Mouse (Mus musculus): Measurements from ENCODE around the gene Nt5c. TPM values are rescaled to one million over a fixed set of nuclear protein-coding genes. Genes with fewer than 3 reads are reported as not detected.

Nt5c gene
- polyA plus RNA-seq, 1 experiment: 43.2 TPM

GRCm38 (mm10) chr11:115450176-115450575 is 41.5 kb downstream of the Nt5c start:
- no peak overlapping the region for H3K27ac ChIP-seq (ENCODE audit: insufficient read depth, low read length)
- TF ChIP-seq POLR2A (IDR thresholded peaks at IDR 0.05; ENCODE audit: insufficient read depth, low read length) (no peak), CTCF (IDR thresholded peaks at IDR 0.05; ENCODE audit: low read depth, low read length) (no peak), EP300 (IDR thresholded peaks at IDR 0.05; ENCODE audit: insufficient read depth, low read depth, low read length) (no peak)
- H3K9me3 ChIP-seq (replicated peaks; ENCODE audit: control insufficient read depth, insufficient read depth, low read length, poor library complexity, severe bottlenecking): no peaks in the 10 kb centered on the region
- H3K27me3 ChIP-seq (ENCODE audit: control insufficient read depth, insufficient read depth, low read length, poor library complexity, severe bottlenecking): no peaks in the 10 kb centered on the region
- no peaks in the 10 kb centered on the region for H3K4me1 ChIP-seq (ENCODE audit: control insufficient read depth, insufficient read depth, low read length)
- H3K4me3 ChIP-seq (ENCODE audit: low read depth, low read length): no peak overlapping the region
- no peak overlapping the region for H3K9ac ChIP-seq (ENCODE audit: low read depth, poor library complexity, severe bottlenecking)
- H3K36me3 ChIP-seq (ENCODE audit: control insufficient read depth, insufficient read depth, low read length, poor library complexity, severe bottlenecking): no peaks in the 10 kb centered on the region

GRCm38 (mm10) chr11:115448998-115449397 is 42.7 kb downstream of the Nt5c start:
- no peak for TF ChIP-seq EP300 (IDR thresholded peaks at IDR 0.05; ENCODE audit: insufficient read depth, low read depth, low read length)
- TF ChIP-seq POLR2A (IDR thresholded peaks at IDR 0.05; ENCODE audit: insufficient read depth, low read length): no peak
- TF ChIP-seq CTCF (IDR thresholded peaks at IDR 0.05; ENCODE audit: low read depth, low read length): no peak
- H3K9ac ChIP-seq (ENCODE audit: low read depth, poor library complexity, severe bottlenecking): no peak overlapping the region
- no peaks in the 10 kb centered on the region for H3K4me1 ChIP-seq (ENCODE audit: control insufficient read depth, insufficient read depth, low read length)
- H3K36me3 ChIP-seq (ENCODE audit: control insufficient read depth, insufficient read depth, low read length, poor library complexity, severe bottlenecking): no peaks in the 10 kb centered on the region
- no peak overlapping the region for H3K27ac ChIP-seq (ENCODE audit: insufficient read depth, low read length)
- no peak overlapping the region for H3K4me3 ChIP-seq (ENCODE audit: low read depth, low read length)
- no peaks in the 10 kb centered on the region for H3K9me3 ChIP-seq (replicated peaks; ENCODE audit: control insufficient read depth, insufficient read depth, low read length, poor library complexity, severe bottlenecking)
- H3K27me3 ChIP-seq (ENCODE audit: control insufficient read depth, insufficient read depth, low read length, poor library complexity, severe bottlenecking): no peaks in the 10 kb centered on the region

- no peaks in the 10 kb centered on the region for H3K9me3 ChIP-seq (replicated peaks; ENCODE audit: control insufficient read depth, insufficient read depth, low read length, poor library complexity, severe bottlenecking)
- H3K27ac ChIP-seq (ENCODE audit: insufficient read depth, low read length): no peak overlapping the region
- peak overlapping the region; percentile 9; the same call in 1 of the 2 replicates for H3K9ac ChIP-seq (ENCODE audit: low read depth, poor library complexity, severe bottlenecking)
- H3K4me1 ChIP-seq (ENCODE audit: control insufficient read depth, insufficient read depth, low read length): no peaks in the 10 kb centered on the region
- H3K27me3 ChIP-seq (ENCODE audit: control insufficient read depth, insufficient read depth, low read length, poor library complexity, severe bottlenecking): no peaks in the 10 kb centered on the region
- H3K36me3 ChIP-seq (ENCODE audit: control insufficient read depth, insufficient read depth, low read length, poor library complexity, severe bottlenecking): no peaks in the 10 kb centered on the region
- peak overlapping the region; percentile 47 for H3K4me3 ChIP-seq (ENCODE audit: low read depth, low read length)
- no peak for TF ChIP-seq POLR2A (IDR thresholded peaks at IDR 0.05; ENCODE audit: insufficient read depth, low read length)
- TF ChIP-seq EP300 (IDR thresholded peaks at IDR 0.05; ENCODE audit: insufficient read depth, low read depth, low read length): no peak
- TF ChIP-seq CTCF (IDR thresholded peaks at IDR 0.05; ENCODE audit: low read depth, low read length): no peak
Observed at GRCm38 (mm10) chr11:115448075-115448474, 43.6 kb downstream of the Nt5c start.

- no peaks in the 10 kb centered on the region; the same call in 1 of the 2 replicates for H3K9me3 ChIP-seq (replicated peaks; ENCODE audit: control insufficient read depth, insufficient read depth, low read length, poor library complexity, severe bottlenecking)
- H3K36me3 ChIP-seq (ENCODE audit: control insufficient read depth, insufficient read depth, low read length, poor library complexity, severe bottlenecking): no peaks in the 10 kb centered on the region
- H3K27me3 ChIP-seq (ENCODE audit: control insufficient read depth, insufficient read depth, low read length, poor library complexity, severe bottlenecking): no peaks in the 10 kb centered on the region
- peak overlapping the region; percentile 9; the same call in 1 of the 2 replicates for H3K9ac ChIP-seq (ENCODE audit: low read depth, poor library complexity, severe bottlenecking)
- no peak overlapping the region for H3K27ac ChIP-seq (ENCODE audit: insufficient read depth, low read length)
- H3K4me3 ChIP-seq (ENCODE audit: low read depth, low read length): peak overlapping the region; percentile 47
- H3K4me1 ChIP-seq (ENCODE audit: control insufficient read depth, insufficient read depth, low read length): no peaks in the 10 kb centered on the region
- TF ChIP-seq CTCF (IDR thresholded peaks at IDR 0.05; ENCODE audit: low read depth, low read length): no peak
- no peak for TF ChIP-seq POLR2A (IDR thresholded peaks at IDR 0.05; ENCODE audit: insufficient read depth, low read length)
- no peak for TF ChIP-seq EP300 (IDR thresholded peaks at IDR 0.05; ENCODE audit: insufficient read depth, low read depth, low read length)
Observed at GRCm38 (mm10) chr11:115447321-115447885, 44.3 kb downstream of the Nt5c start.

- no peaks in the 10 kb centered on the region for H3K4me1 ChIP-seq (ENCODE audit: control insufficient read depth, insufficient read depth, low read length)
- H3K27me3 ChIP-seq (ENCODE audit: control insufficient read depth, insufficient read depth, low read length, poor library complexity, severe bottlenecking): no peaks in the 10 kb centered on the region
- no peak overlapping the region for H3K9ac ChIP-seq (ENCODE audit: low read depth, poor library complexity, severe bottlenecking)
- H3K36me3 ChIP-seq (ENCODE audit: control insufficient read depth, insufficient read depth, low read length, poor library complexity, severe bottlenecking): no peaks in the 10 kb centered on the region
- H3K27ac ChIP-seq (ENCODE audit: insufficient read depth, low read length): no peak overlapping the region
- H3K4me3 ChIP-seq (ENCODE audit: low read depth, low read length): no peak overlapping the region
- H3K9me3 ChIP-seq (replicated peaks; ENCODE audit: control insufficient read depth, insufficient read depth, low read length, poor library complexity, severe bottlenecking): no peaks in the 10 kb centered on the region; the same call in 1 of the 2 replicates
- no peak for TF ChIP-seq CTCF (IDR thresholded peaks at IDR 0.05; ENCODE audit: low read depth, low read length)
- no peak for TF ChIP-seq EP300 (IDR thresholded peaks at IDR 0.05; ENCODE audit: insufficient read depth, low read depth, low read length)
Observed at GRCm38 (mm10) chr11:115446906-115447305, 44.8 kb downstream of the Nt5c start.

- no peaks in the 10 kb centered on the region for H3K4me1 ChIP-seq (ENCODE audit: control insufficient read depth, insufficient read depth, low read length)
- no peaks in the 10 kb centered on the region for H3K27me3 ChIP-seq (ENCODE audit: control insufficient read depth, insufficient read depth, low read length, poor library complexity, severe bottlenecking)
- TF ChIP-seq EP300 (IDR thresholded peaks at IDR 0.05; ENCODE audit: insufficient read depth, low read depth, low read length) (no peak), POLR2A (IDR thresholded peaks at IDR 0.05; ENCODE audit: insufficient read depth, low read length) (no peak), CTCF (IDR thresholded peaks at IDR 0.05; ENCODE audit: low read depth, low read length) (no peak)
- no peak overlapping the region for H3K9ac ChIP-seq (ENCODE audit: low read depth, poor library complexity, severe bottlenecking)
- no peak overlapping the region for H3K4me3 ChIP-seq (ENCODE audit: low read depth, low read length)
- H3K27ac ChIP-seq (ENCODE audit: insufficient read depth, low read length): no peak overlapping the region
- peaks cover 2% of the 10 kb centered on the region; the same call in 1 of the 2 replicates for H3K9me3 ChIP-seq (replicated peaks; ENCODE audit: control insufficient read depth, insufficient read depth, low read length, poor library complexity, severe bottlenecking)
- H3K36me3 ChIP-seq (ENCODE audit: control insufficient read depth, insufficient read depth, low read length, poor library complexity, severe bottlenecking): no peaks in the 10 kb centered on the region
Observed at GRCm38 (mm10) chr11:115441417-115441816, 50.2 kb downstream of the Nt5c start.

Other genes with a start within 250 kb of the Nt5c start
- gene Grin2c, start 224.6 kb downstream of the Nt5c start, polyA plus RNA-seq (2011; ENCODE audit: insufficient read depth, insufficient read length, low read depth, missing spikeins): 0.13 TPM in 1 of 2 replicates, not detected in the other
- gene Fdxr, start 214.8 kb downstream of the Nt5c start, polyA plus RNA-seq (2011; ENCODE audit: insufficient read depth, insufficient read length, low read depth, missing spikeins): 11.6 and 12.8 TPM in 2 replicates
- 6.7 and 7.1 TPM in 2 replicates for gene Fads6, start 194.2 kb downstream of the Nt5c start, polyA plus RNA-seq (2011; ENCODE audit: insufficient read depth, insufficient read length, low read depth, missing spikeins)
- gene Otop2, start 184.7 kb downstream of the Nt5c start, polyA plus RNA-seq (2011; ENCODE audit: insufficient read depth, insufficient read length, low read depth, missing spikeins): not detected in 2 replicates
- 0.24 and 0.33 TPM in 2 replicates for gene Ush1g, start 169.8 kb downstream of the Nt5c start, polyA plus RNA-seq (2011; ENCODE audit: insufficient read depth, insufficient read length, low read depth, missing spikeins)
- not detected in 2 replicates for gene Otop3, start 157.1 kb downstream of the Nt5c start, polyA plus RNA-seq (2011; ENCODE audit: insufficient read depth, insufficient read length, low read depth, missing spikeins)
- 2.5 and 3.2 TPM in 2 replicates for gene Hid1, start 124.1 kb downstream of the Nt5c start, polyA plus RNA-seq (2011; ENCODE audit: insufficient read depth, insufficient read length, low read depth, missing spikeins)
- gene Cdr2l, start 109.9 kb downstream of the Nt5c start, polyA plus RNA-seq (2011; ENCODE audit: insufficient read depth, insufficient read length, low read depth, missing spikeins): 12.3 and 14.1 TPM in 2 replicates
- gene Mrpl58, start 88.1 kb downstream of the Nt5c start, polyA plus RNA-seq (2011; ENCODE audit: insufficient read depth, insufficient read length, low read depth, missing spikeins): 50.9 and 60.6 TPM in 2 replicates
- gene Atp5h, start 71.9 kb downstream of the Nt5c start, polyA plus RNA-seq (2011; ENCODE audit: insufficient read depth, insufficient read length, low read depth, missing spikeins): 340 and 358 TPM in 2 replicates
- 22.9 and 26.4 TPM in 2 replicates for gene Kctd2, start 71.7 kb downstream of the Nt5c start, polyA plus RNA-seq (2011; ENCODE audit: insufficient read depth, insufficient read length, low read depth, missing spikeins)
- not detected in 2 replicates for gene Trim80, start 51.3 kb downstream of the Nt5c start, polyA plus RNA-seq (2011; ENCODE audit: insufficient read depth, insufficient read length, low read depth, missing spikeins)
- gene Slc16a5, start 29.4 kb downstream of the Nt5c start, polyA plus RNA-seq (2011; ENCODE audit: insufficient read depth, insufficient read length, low read depth, missing spikeins): not detected in 2 replicates
- 3.0 and 3.6 TPM in 2 replicates for gene Armc7, start 16.2 kb downstream of the Nt5c start, polyA plus RNA-seq (2011; ENCODE audit: insufficient read depth, insufficient read length, low read depth, missing spikeins)
- gene Jpt1, start 22.5 kb upstream of the Nt5c start, polyA plus RNA-seq (2011; ENCODE audit: insufficient read depth, insufficient read length, low read depth, missing spikeins): 163 and 173 TPM in 2 replicates
- gene Sumo2, start 44.4 kb upstream of the Nt5c start, polyA plus RNA-seq (2011; ENCODE audit: insufficient read depth, insufficient read length, low read depth, missing spikeins): 1,012 and 1,017 TPM in 2 replicates
- 99.9 and 103 TPM in 2 replicates for gene Nup85, start 72.6 kb upstream of the Nt5c start, polyA plus RNA-seq (2011; ENCODE audit: insufficient read depth, insufficient read length, low read depth, missing spikeins)
- 29.3 and 35.5 TPM in 2 replicates for gene Mrps7, start 112.1 kb upstream of the Nt5c start, polyA plus RNA-seq (2011; ENCODE audit: insufficient read depth, insufficient read length, low read depth, missing spikeins)
- 69.3 and 79.4 TPM in 2 replicates for gene Gga3, start 112.2 kb upstream of the Nt5c start, polyA plus RNA-seq (2011; ENCODE audit: insufficient read depth, insufficient read length, low read depth, missing spikeins)
- gene Mif4gd, start 121.1 kb upstream of the Nt5c start, polyA plus RNA-seq (2011; ENCODE audit: insufficient read depth, insufficient read length, low read depth, missing spikeins): 50.4 and 55.0 TPM in 2 replicates
- 34.7 and 35.8 TPM in 2 replicates for gene Slc25a19, start 136.4 kb upstream of the Nt5c start, polyA plus RNA-seq (2011; ENCODE audit: insufficient read depth, insufficient read length, low read depth, missing spikeins)
- 75.0 and 75.9 TPM in 2 replicates for gene Grb2, start 216.7 kb upstream of the Nt5c start, polyA plus RNA-seq (2011; ENCODE audit: insufficient read depth, insufficient read length, low read depth, missing spikeins)

Data from ES-Bruce4 (cell line).